Mouse (Mus musculus) cortical plate, adult 2 months (tissue): Measurements from ENCODE around the gene Kcnj16.

Experiments
- CTCF ChIP-seq: fragments of 200-500 bp; IDR thresholded peaks from 2 replicates; pipeline ENCODE4 v1.5.1; 2011; ENCODE audit warnings: mild to moderate bottlenecking, control low read depth, low read length; ENCODE audit not compliant: insufficient read depth; ENCODE audit errors: extremely low read depth
- POLR2A ChIP-seq: fragments of 200-500 bp; IDR thresholded peaks from 2 replicates; pipeline ENCODE4 v1.6.1; 2011; ENCODE audit warnings: mild to moderate bottlenecking, low read length, control low read depth; ENCODE audit not compliant: insufficient read depth; ENCODE audit errors: extremely low read depth

DNA sequence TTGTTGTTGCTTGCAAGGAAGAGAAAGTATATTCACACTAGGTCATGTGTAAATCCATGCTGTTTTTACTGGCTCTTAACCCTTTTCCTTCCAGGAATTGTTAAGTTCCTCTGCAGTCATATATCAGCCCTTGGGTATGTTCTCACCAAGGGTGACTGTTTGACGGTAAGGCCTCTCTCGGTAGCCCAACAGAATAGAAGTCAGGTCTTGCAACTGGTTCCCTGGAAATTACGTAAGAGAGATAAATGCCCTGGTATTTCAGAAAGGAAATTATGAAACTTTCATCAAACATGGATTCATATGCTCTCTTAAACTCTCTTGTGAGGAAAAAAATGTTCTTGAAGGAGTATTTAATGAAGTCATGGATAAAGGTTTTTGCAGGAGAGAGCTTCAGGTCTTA lies 86.4 kb downstream of the Kcnj16 start:
- no peak for TF ChIP-seq POLR2A
- no peak for TF ChIP-seq CTCF
